Mouse (Mus musculus): ENCODE measurements at regions not wholly inside any gene's neighbourhood (a gene's known extent, or its start where the extent isn't known, plus 50 kb on each side); places are given as distances from the start of the nearest gene placed in this dataset.

DNA sequence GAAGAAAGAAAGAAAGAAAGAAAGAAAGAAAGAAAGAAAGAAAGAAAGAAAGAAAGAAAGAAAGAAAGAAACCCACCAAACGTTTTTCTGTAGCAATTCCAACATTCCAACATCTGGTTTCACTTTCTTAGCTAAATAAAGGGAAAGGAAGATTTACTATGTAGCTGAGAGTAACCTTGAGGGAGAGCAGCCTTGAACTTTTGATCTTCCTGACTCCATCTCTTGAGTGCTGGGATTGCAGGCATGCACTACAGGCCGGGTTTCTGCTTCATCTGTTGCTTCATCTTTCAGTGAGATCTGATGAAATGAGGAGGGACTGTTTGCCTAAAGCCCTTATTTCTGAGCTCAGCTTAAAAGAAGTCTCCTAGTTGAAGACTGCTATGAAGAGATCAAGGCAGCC, 57.8 kb upstream of the Tmem164 start:
- DNase-seq (ENCODE audit: low spot score in 2 of 2): no peak

DNA sequence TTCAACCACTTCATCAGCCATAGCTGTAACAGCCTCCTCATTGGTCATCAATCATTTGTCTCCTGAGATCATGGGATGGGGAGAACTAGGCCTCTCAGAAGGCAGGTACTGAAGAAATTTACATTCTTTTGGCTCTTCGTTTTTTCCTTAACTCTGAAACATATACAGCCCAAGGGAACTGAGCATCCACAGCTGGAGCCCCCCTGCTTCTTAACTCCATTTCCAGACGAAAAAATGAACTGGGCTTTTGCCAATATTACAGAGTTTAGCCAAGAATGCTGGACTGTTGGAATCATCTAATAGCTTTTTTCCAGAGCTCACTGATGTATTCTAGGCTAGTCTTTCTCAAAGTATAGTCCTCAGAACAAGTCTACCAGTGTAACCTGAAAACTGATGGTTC, 57.3 kb upstream of the Tmem164 start:
- no peak for DNase-seq (ENCODE audit: low spot score in 2 of 2)

All from layer of hippocampus, postnatal 10 days (tissue).